Comparison of ENCODE assay signal across 8 mouse cellular contexts in the genomic region with DNA sequence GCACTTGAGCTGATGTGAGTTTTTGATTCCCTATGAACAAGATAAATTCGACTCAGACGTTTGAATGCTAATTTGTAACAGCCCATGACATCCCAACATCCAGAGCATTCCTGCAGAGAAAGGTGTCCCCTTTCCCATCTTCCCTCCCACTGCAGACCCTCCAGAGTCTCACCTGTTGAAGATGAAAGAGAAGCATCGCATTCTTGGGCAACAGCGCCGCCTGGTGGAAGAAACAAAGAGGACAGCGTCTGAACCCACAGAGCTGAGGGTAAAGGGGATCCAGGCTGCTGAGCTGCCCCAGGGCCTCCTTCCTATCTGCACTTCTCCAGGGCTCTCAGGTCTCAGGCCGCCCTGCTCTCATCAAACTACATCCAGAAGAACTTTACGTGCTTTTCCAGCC. TPM values are rescaled to one million over a fixed set of nuclear protein-coding genes. Genes with fewer than 3 reads are reported as not detected.
DNase-seq lines count a peak whose midpoint lies in the region; ATAC-seq and TF ChIP-seq lines count a peak whose summit lies in the region.
"Not testable (repeated sequence)": the region's sequence is repeated elsewhere in the genome, so short reads cannot be mapped to it uniquely, and the experiment has no call there.

No protein-coding gene starts in this region.

- not testable (repeated sequence) for H3K36me3 ChIP-seq in ES-E14 (ENCODE audit: control insufficient read depth, insufficient read depth, low read length, poor library complexity, severe bottlenecking); forebrain, embryonic 15.5 days; hindbrain, embryonic 12.5 days; lung, embryonic 15.5 days; neural tube, embryonic 15.5 days

- H3K9me3 ChIP-seq in ES-E14 (ENCODE audit: control insufficient read depth, insufficient read depth, low read depth, low read length); forebrain, embryonic 15.5 days; hindbrain, embryonic 12.5 days (replicated peaks); lung, embryonic 15.5 days; neural tube, embryonic 15.5 days (replicated peaks): not testable (repeated sequence)

- peaks cover 33% of the 10 kb centered on the region for H3K27me3 ChIP-seq in forebrain, embryonic 15.5 days
- peaks cover 38% of the 10 kb centered on the region for H3K27me3 ChIP-seq in hindbrain, embryonic 12.5 days
- peaks cover 36% of the 10 kb centered on the region for H3K27me3 ChIP-seq in lung, embryonic 15.5 days
- peaks cover 32% of the 10 kb centered on the region for H3K27me3 ChIP-seq in neural tube, embryonic 15.5 days (replicated peaks)

- peak overlapping the region; percentile 54 for H3K4me2 ChIP-seq in forebrain, embryonic 15.5 days (replicated peaks)
- peak overlapping the region; percentile 66 for H3K4me2 ChIP-seq in hindbrain, embryonic 12.5 days (replicated peaks)
- H3K4me2 ChIP-seq in lung, embryonic 15.5 days = peak overlapping the region; percentile 78; the same call in 1 of the 2 replicates
- peak overlapping the region; percentile 67 for H3K4me2 ChIP-seq in neural tube, embryonic 15.5 days

- in situ Hi-C loops in ES-E14 (cut with MboI; ENCODE audit: low sequenced_read_pairs in 2 of 2, unreplicated experiment in 2 of 2) = not testable (repeated sequence)

- 14% methylated on average over 8 of the region's 8 CpGs for WGBS in forebrain, embryonic 15.5 days
- WGBS in hindbrain, embryonic 12.5 days = 10% methylated on average over 8 of the region's 8 CpGs
- WGBS in lung, embryonic 15.5 days = 6% methylated on average over 8 of the region's 8 CpGs
- 7% methylated on average over 8 of the region's 8 CpGs for WGBS in neural tube, embryonic 15.5 days

- peaks cover 5 to 13% of the 10 kb centered on the region in 2 experiments; a peak in 3 of 4 replicates for H3K4me1 ChIP-seq in ES-E14 (ENCODE audit: control insufficient read depth in 2 of 2, insufficient read depth in 2 of 2, low read length in 2 of 2, poor library complexity in 1 of 2)
- peaks cover 20% of the 10 kb centered on the region for H3K4me1 ChIP-seq in forebrain, embryonic 15.5 days
- peaks cover 13% of the 10 kb centered on the region for H3K4me1 ChIP-seq in hindbrain, embryonic 12.5 days
- H3K4me1 ChIP-seq in lung, embryonic 15.5 days = peaks cover 37% of the 10 kb centered on the region
- H3K4me1 ChIP-seq in neural tube, embryonic 15.5 days = peaks cover 29% of the 10 kb centered on the region

- not testable (repeated sequence) for H3K9ac ChIP-seq in ES-E14 (ENCODE audit: insufficient read depth, low read depth, low read length, poor library complexity, severe bottlenecking); forebrain, embryonic 15.5 days (replicated peaks); hindbrain, embryonic 12.5 days; lung, embryonic 15.5 days; neural tube, embryonic 15.5 days (replicated peaks)

- H3K4me3 ChIP-seq in ES-E14 (ENCODE audit: insufficient read depth in 1 of 2, low read depth in 1 of 2, low read length in 2 of 2, poor library complexity in 1 of 2, severe bottlenecking in 1 of 2) = peak overlapping the region in 1 of 2 experiments; percentile 83; a peak in 3 of 4 replicates
- H3K4me3 ChIP-seq in forebrain, embryonic 15.5 days = peak overlapping the region; percentile 59
- peak overlapping the region; percentile 50; the same call in 1 of the 2 replicates for H3K4me3 ChIP-seq in hindbrain, embryonic 12.5 days
- peak overlapping the region; percentile 61 for H3K4me3 ChIP-seq in layer of hippocampus, adult 2 months
- H3K4me3 ChIP-seq in lung, embryonic 15.5 days = not testable (repeated sequence)
- H3K4me3 ChIP-seq in neural tube, embryonic 15.5 days (replicated peaks) = peak overlapping the region; percentile 58

- H3K27ac ChIP-seq in ES-E14 (ENCODE audit: insufficient read depth, low read depth, low read length, poor library complexity, severe bottlenecking); hindbrain, embryonic 12.5 days; lung, embryonic 15.5 days: not testable (repeated sequence)
- peak overlapping the region; percentile 97 for H3K27ac ChIP-seq in forebrain, embryonic 15.5 days (replicated peaks)
- peak overlapping the region; percentile 91; the same call in 1 of the 2 replicates for H3K27ac ChIP-seq in layer of hippocampus, adult 2 months
- peak overlapping the region; percentile 93 for H3K27ac ChIP-seq in neural tube, embryonic 15.5 days (replicated peaks)

- not testable (repeated sequence) for ATAC-seq in forebrain, embryonic 15.5 days (replicated peaks); hindbrain, embryonic 12.5 days (ENCODE audit: low FRiP score); lung, embryonic 15.5 days (ENCODE audit: borderline replicate concordance, extremely low read depth, low FRiP score, low TSS enrichment); neural tube, embryonic 15.5 days (ENCODE audit: low FRiP score)

- DNase-seq in ES-E14 (ENCODE audit: low read depth, low spot score) = peak; percentile 68
- DNase-seq in cerebellum, adult 8-10 months = peak; percentile 75
- DNase-seq in layer of hippocampus, adult 2 months (ENCODE audit: low spot score in 2 of 2) = peak in 1 of 2 experiments; percentile 70
- DNase-seq in testis, postnatal 14 days (ENCODE audit: low spot score) = peak; percentile 29

- TF ChIP-seq CTCF in layer of hippocampus, adult 2 months (conservative IDR thresholded peaks at IDR 0.05) = peak; percentile 84

RNA-seq across cellular contexts. Expression of a gene that starts 18.0 kb away (rescaled TPM):
- 69.5 and 155 TPM in 2 replicates for total RNA-seq in ES-E14 (2012; rRNA removed)
- 8.1 and 13.0 TPM in 2 replicates for polyA plus RNA-seq in forebrain, embryonic 15.5 days (2015; fragmentation: Nextera tagmentation; extraction: Ambion mirVana)
- 13.8 and 16.6 TPM in 2 replicates for polyA plus RNA-seq in hindbrain, embryonic 12.5 days (2016; fragmentation: Nextera tagmentation; extraction: Ambion mirVana)
- total RNA-seq in layer of hippocampus, adult 2 months (2021) = 10 to 100 TPM; 20.7 to 22.5 TPM
- polyA plus RNA-seq in lung, embryonic 15.5 days (2015; fragmentation: Nextera tagmentation; extraction: Ambion mirVana) = 49.7 and 69.2 TPM in 2 replicates
- polyA plus RNA-seq in neural tube, embryonic 15.5 days (2015; fragmentation: Nextera tagmentation; extraction: Ambion mirVana) = 19.8 and 88.0 TPM in 2 replicates

RNA-seq across cellular contexts. Expression of a gene that starts 26.3 kb away (rescaled TPM):
- total RNA-seq in ES-E14 (2012; rRNA removed) = 4,706 and 5,724 TPM in 2 replicates
- 864 and 971 TPM in 2 replicates for polyA plus RNA-seq in forebrain, embryonic 15.5 days (2015; fragmentation: Nextera tagmentation; extraction: Ambion mirVana)
- 834 and 931 TPM in 2 replicates for polyA plus RNA-seq in hindbrain, embryonic 12.5 days (2016; fragmentation: Nextera tagmentation; extraction: Ambion mirVana)
- 100 to 1,000 TPM; 310 to 336 TPM for total RNA-seq in layer of hippocampus, adult 2 months (2021)
- polyA plus RNA-seq in lung, embryonic 15.5 days (2015; fragmentation: Nextera tagmentation; extraction: Ambion mirVana) = 1,650 and 1,822 TPM in 2 replicates
- 778 and 1,050 TPM in 2 replicates for polyA plus RNA-seq in neural tube, embryonic 15.5 days (2015; fragmentation: Nextera tagmentation; extraction: Ambion mirVana)

RNA-seq across cellular contexts. Expression of a gene that starts 26.5 kb away (rescaled TPM):
- total RNA-seq in ES-E14 (2012; rRNA removed) = 23.2 and 24.8 TPM in 2 replicates
- 75.8 and 79.7 TPM in 2 replicates for polyA plus RNA-seq in forebrain, embryonic 15.5 days (2015; fragmentation: Nextera tagmentation; extraction: Ambion mirVana)
- polyA plus RNA-seq in hindbrain, embryonic 12.5 days (2016; fragmentation: Nextera tagmentation; extraction: Ambion mirVana) = 65.0 and 65.9 TPM in 2 replicates
- 10 to 100 TPM; 84.3 to 92.5 TPM for total RNA-seq in layer of hippocampus, adult 2 months (2021)
- polyA plus RNA-seq in lung, embryonic 15.5 days (2015; fragmentation: Nextera tagmentation; extraction: Ambion mirVana) = 49.3 and 55.4 TPM in 2 replicates
- 72.3 and 75.7 TPM in 2 replicates for polyA plus RNA-seq in neural tube, embryonic 15.5 days (2015; fragmentation: Nextera tagmentation; extraction: Ambion mirVana)

RNA-seq across cellular contexts. Expression of a gene that starts 30.8 kb away (rescaled TPM):
- total RNA-seq in ES-E14 (2012; rRNA removed) = 10.3 and 15.3 TPM in 2 replicates
- polyA plus RNA-seq in forebrain, embryonic 15.5 days (2015; fragmentation: Nextera tagmentation; extraction: Ambion mirVana) = 10.1 and 10.4 TPM in 2 replicates
- 9.9 TPM in 2 replicates for polyA plus RNA-seq in hindbrain, embryonic 12.5 days (2016; fragmentation: Nextera tagmentation; extraction: Ambion mirVana)
- 1 to 10 TPM; 6.3 TPM for total RNA-seq in layer of hippocampus, adult 2 months (2021)
- 3.8 and 4.3 TPM in 2 replicates for polyA plus RNA-seq in lung, embryonic 15.5 days (2015; fragmentation: Nextera tagmentation; extraction: Ambion mirVana)
- 11.9 and 13.1 TPM in 2 replicates for polyA plus RNA-seq in neural tube, embryonic 15.5 days (2015; fragmentation: Nextera tagmentation; extraction: Ambion mirVana)

RNA-seq across cellular contexts. Expression of a gene that starts 41.7 kb away (rescaled TPM):
- 65.6 and 78.2 TPM in 2 replicates for total RNA-seq in ES-E14 (2012; rRNA removed)
- polyA plus RNA-seq in forebrain, embryonic 15.5 days (2015; fragmentation: Nextera tagmentation; extraction: Ambion mirVana) = 31.0 and 33.4 TPM in 2 replicates
- polyA plus RNA-seq in hindbrain, embryonic 12.5 days (2016; fragmentation: Nextera tagmentation; extraction: Ambion mirVana) = 37.1 and 38.8 TPM in 2 replicates
- total RNA-seq in layer of hippocampus, adult 2 months (2021) = 10 to 100 TPM; 14.5 to 18.9 TPM
- 33.1 and 34.2 TPM in 2 replicates for polyA plus RNA-seq in lung, embryonic 15.5 days (2015; fragmentation: Nextera tagmentation; extraction: Ambion mirVana)
- polyA plus RNA-seq in neural tube, embryonic 15.5 days (2015; fragmentation: Nextera tagmentation; extraction: Ambion mirVana) = 25.1 and 29.3 TPM in 2 replicates
